Mouse (Mus musculus): ENCODE results near the gene Kmt2d. TPM values are rescaled to one million over a fixed set of nuclear protein-coding genes. Genes with fewer than 3 reads are reported as not detected.
A peak's percentile ranks its signal among the peaks of the same experiment; 100 is the strongest.

Gene Kmt2d
- polyA plus RNA-seq, 2 experiments = 3.9 to 5.7 TPM

- TF ChIP-seq EP300 (IDR thresholded peaks at IDR 0.05; ENCODE audit: low read depth) (no peak), CTCF (IDR thresholded peaks at IDR 0.05; ENCODE audit: low read depth) (no peak)
- ATAC-seq (ENCODE audit: insufficient read depth) (no peak), DNase-seq (ENCODE audit: low read depth in 3 of 3, low spot score in 3 of 3) (no peak)
- Histone ChIP-seq H3K4me1 (replicated peaks; ENCODE audit: control insufficient read depth in 2 of 2, insufficient read depth in 2 of 2, low read length in 1 of 2) (peaks cover 9 to 14% of the 10 kb centered on the region in 2 experiments), H3K36me3 (replicated peaks; ENCODE audit: control insufficient read depth, insufficient read depth, low read depth) (no peaks in the 10 kb centered on the region), H3K9ac (replicated peaks) (no peak overlapping the region), H3K4me2 (ENCODE audit: low read depth) (no peak overlapping the region), H3K9me3 (ENCODE audit: control insufficient read depth, low read length) (no peaks in the 10 kb centered on the region), H3K27ac (no peak overlapping the region), H3K27me3 (ENCODE audit: control insufficient read depth, insufficient read depth, low read length) (no peaks in the 10 kb centered on the region), H3K4me3 (ENCODE audit: insufficient read depth in 1 of 2, low read depth in 2 of 2, low read length in 2 of 2) (no peak overlapping the region)
- WGBS (ENCODE audit: insufficient replicate concordance) = 79% methylated on average over 4 of the region's 4 CpGs
Observed at GRCm38 (mm10) chr15:98916016-98916415, 45.0 kb upstream of the Kmt2d start.

GRCm38 (mm10) chr15:98914903-98915302 lies 43.9 kb upstream of the Kmt2d start:
- TF ChIP-seq CTCF (IDR thresholded peaks at IDR 0.05; ENCODE audit: low read depth) (no peak), EP300 (IDR thresholded peaks at IDR 0.05; ENCODE audit: low read depth) (no peak)
- ATAC-seq (ENCODE audit: insufficient read depth) (no peak), DNase-seq (ENCODE audit: low read depth in 3 of 3, low spot score in 3 of 3) (no peak)
- H3K4me1 ChIP-seq (replicated peaks; ENCODE audit: control insufficient read depth in 2 of 2, insufficient read depth in 2 of 2, low read length in 1 of 2) = peaks cover 9 to 14% of the 10 kb centered on the region in 2 experiments
- no peaks in the 10 kb centered on the region for H3K27me3 ChIP-seq (ENCODE audit: control insufficient read depth, insufficient read depth, low read length)
- H3K4me3 ChIP-seq (ENCODE audit: insufficient read depth in 1 of 2, low read depth in 2 of 2, low read length in 2 of 2) = no peak overlapping the region
- H3K9me3 ChIP-seq (ENCODE audit: control insufficient read depth, low read length) = no peaks in the 10 kb centered on the region
- H3K4me2 ChIP-seq (ENCODE audit: low read depth) = no peak overlapping the region
- H3K27ac ChIP-seq = no peak overlapping the region
- WGBS (ENCODE audit: insufficient replicate concordance) = 75% methylated on average over 6 of the region's 6 CpGs
- no peaks in the 10 kb centered on the region for H3K36me3 ChIP-seq (replicated peaks; ENCODE audit: control insufficient read depth, insufficient read depth, low read depth)
- H3K9ac ChIP-seq (replicated peaks) = no peak overlapping the region

GRCm38 (mm10) chr15:98904692-98905091 lies 33.7 kb upstream of the Kmt2d start:
- Histone ChIP-seq H3K4me2 (ENCODE audit: low read depth) (no peak overlapping the region), H3K9me3 (ENCODE audit: control insufficient read depth, low read length) (no peaks in the 10 kb centered on the region), H3K9ac (replicated peaks) (no peak overlapping the region), H3K36me3 (replicated peaks; ENCODE audit: control insufficient read depth, insufficient read depth, low read depth) (no peaks in the 10 kb centered on the region), H3K27ac (no peak overlapping the region), H3K4me1 (replicated peaks; ENCODE audit: control insufficient read depth in 2 of 2, insufficient read depth in 2 of 2, low read length in 1 of 2) (no peaks in the 10 kb centered on the region), H3K27me3 (ENCODE audit: control insufficient read depth, insufficient read depth, low read length) (peaks cover 9% of the 10 kb centered on the region; the same call in 1 of the 2 replicates), H3K4me3 (ENCODE audit: insufficient read depth in 1 of 2, low read depth in 2 of 2, low read length in 2 of 2) (no peak overlapping the region)
- ATAC-seq (ENCODE audit: insufficient read depth) = no peak
- no peak for DNase-seq (ENCODE audit: low read depth in 3 of 3, low spot score in 3 of 3)
- 36% methylated on average over 10 of the region's 10 CpGs for WGBS (ENCODE audit: insufficient replicate concordance)
- TF ChIP-seq EP300 (IDR thresholded peaks at IDR 0.05; ENCODE audit: low read depth) (no peak), CTCF (IDR thresholded peaks at IDR 0.05; ENCODE audit: low read depth) (peak; percentile 84)

- H3K27me3 ChIP-seq (ENCODE audit: control insufficient read depth, insufficient read depth, low read length) = peaks cover 29% of the 10 kb centered on the region
- H3K27ac ChIP-seq = no peak overlapping the region
- H3K9ac ChIP-seq (replicated peaks) = no peak overlapping the region
- no peak overlapping the region for H3K4me3 ChIP-seq (ENCODE audit: insufficient read depth in 1 of 2, low read depth in 2 of 2, low read length in 2 of 2)
- no peaks in the 10 kb centered on the region for H3K36me3 ChIP-seq (replicated peaks; ENCODE audit: control insufficient read depth, insufficient read depth, low read depth)
- no peaks in the 10 kb centered on the region for H3K4me1 ChIP-seq (replicated peaks; ENCODE audit: control insufficient read depth in 2 of 2, insufficient read depth in 2 of 2, low read length in 1 of 2)
- TF ChIP-seq CTCF (IDR thresholded peaks at IDR 0.05; ENCODE audit: low read depth) = no peak
- no peak for TF ChIP-seq EP300 (IDR thresholded peaks at IDR 0.05; ENCODE audit: low read depth)
- 84% methylated on average over 2 of the region's 2 CpGs for WGBS (ENCODE audit: insufficient replicate concordance)
- no peak for ATAC-seq (ENCODE audit: insufficient read depth)
- no peak overlapping the region for H3K4me2 ChIP-seq (ENCODE audit: low read depth)
- DNase-seq (ENCODE audit: low read depth in 3 of 3, low spot score in 3 of 3) = no peak
- no peaks in the 10 kb centered on the region for H3K9me3 ChIP-seq (ENCODE audit: control insufficient read depth, low read length)
Observed at GRCm38 (mm10) chr15:98902600-98902999, 31.6 kb upstream of the Kmt2d start.

- Histone ChIP-seq H3K9me3 (ENCODE audit: control insufficient read depth, low read length) (no peaks in the 10 kb centered on the region), H3K4me2 (ENCODE audit: low read depth) (no peak overlapping the region), H3K36me3 (replicated peaks; ENCODE audit: control insufficient read depth, insufficient read depth, low read depth) (no peaks in the 10 kb centered on the region), H3K4me1 (replicated peaks; ENCODE audit: control insufficient read depth in 2 of 2, insufficient read depth in 2 of 2, low read length in 1 of 2) (peaks cover 0 to 2% of the 10 kb centered on the region in 2 experiments; a peak in 1 of 4 replicates), H3K27ac (no peak overlapping the region), H3K4me3 (ENCODE audit: insufficient read depth in 1 of 2, low read depth in 2 of 2, low read length in 2 of 2) (no peak overlapping the region), H3K9ac (replicated peaks) (no peak overlapping the region), H3K27me3 (ENCODE audit: control insufficient read depth, insufficient read depth, low read length) (peaks cover 39% of the 10 kb centered on the region)
- no peak for DNase-seq (ENCODE audit: low read depth in 3 of 3, low spot score in 3 of 3)
- no peak for ATAC-seq (ENCODE audit: insufficient read depth)
- TF ChIP-seq EP300 (IDR thresholded peaks at IDR 0.05; ENCODE audit: low read depth) (no peak), CTCF (IDR thresholded peaks at IDR 0.05; ENCODE audit: low read depth) (0 out of 2 replicates have a peak, but pooled peaks have one; percentile 14)
- WGBS (ENCODE audit: insufficient replicate concordance) = 28% methylated on average over 1 of the region's 1 CpGs
Observed at GRCm38 (mm10) chr15:98901530-98901929, 30.5 kb upstream of the Kmt2d start.
